Mouse (Mus musculus): ENCODE results near the gene Gab2. TPM values are rescaled to one million over a fixed set of nuclear protein-coding genes. Genes with fewer than 3 reads are reported as not detected.

The Gab2 gene
- polyA plus RNA-seq, 1 experiment from 2014 or later = 4.4 TPM

- no peak overlapping the region for H3K9ac ChIP-seq (replicated peaks)
- H3K9me3 ChIP-seq = no peaks in the 10 kb centered on the region
- 0 out of 2 replicates have a peak, but pooled peaks cover 4% of the 10 kb centered on the region for H3K27me3 ChIP-seq
- H3K27ac ChIP-seq = no peak overlapping the region
- H3K4me2 ChIP-seq = no peak overlapping the region
- peaks cover 10% of the 10 kb centered on the region; the same call in 1 of the 2 replicates for H3K36me3 ChIP-seq
- H3K4me3 ChIP-seq (replicated peaks) = no peak overlapping the region
- ATAC-seq (ENCODE audit: insufficient number of reproducible peaks, insufficient read depth, low FRiP score, low TSS enrichment, low read depth) = no peak
- no peaks in the 10 kb centered on the region for H3K4me1 ChIP-seq (replicated peaks)
- 88% methylated on average over 3 of the region's 4 CpGs for WGBS
These were observed 265.4 kb downstream of the Gab2 start for GRCm38 (mm10) chr7:97346822-97347166.

GRCm38 (mm10) chr7:97347464-97347863, 266.1 kb downstream of the Gab2 start:
- Histone ChIP-seq H3K9ac (replicated peaks) (no peak overlapping the region), H3K4me2 (no peak overlapping the region), H3K27ac (no peak overlapping the region), H3K36me3 (peaks cover 10% of the 10 kb centered on the region; the same call in 1 of the 2 replicates), H3K4me3 (replicated peaks) (no peak overlapping the region), H3K4me1 (replicated peaks) (no peaks in the 10 kb centered on the region), H3K9me3 (no peaks in the 10 kb centered on the region), H3K27me3 (0 out of 2 replicates have a peak, but pooled peaks cover 4% of the 10 kb centered on the region)
- ATAC-seq (ENCODE audit: insufficient number of reproducible peaks, insufficient read depth, low FRiP score, low TSS enrichment, low read depth) = no peak
- WGBS = 95% methylated on average over 15 of the region's 15 CpGs

- 86% methylated on average over 3 of the region's 3 CpGs for WGBS
- H3K4me1 ChIP-seq (replicated peaks) = no peaks in the 10 kb centered on the region
- H3K4me2 ChIP-seq = no peak overlapping the region
- H3K27me3 ChIP-seq = 0 out of 2 replicates have a peak, but pooled peaks cover 4% of the 10 kb centered on the region
- no peaks in the 10 kb centered on the region for H3K9me3 ChIP-seq
- no peak overlapping the region for H3K27ac ChIP-seq
- no peak overlapping the region for H3K4me3 ChIP-seq (replicated peaks)
- H3K36me3 ChIP-seq = peaks cover 10% of the 10 kb centered on the region; the same call in 1 of the 2 replicates
- no peak overlapping the region for H3K9ac ChIP-seq (replicated peaks)
- no peak for ATAC-seq (ENCODE audit: insufficient number of reproducible peaks, insufficient read depth, low FRiP score, low TSS enrichment, low read depth)
These were observed 266.9 kb downstream of the Gab2 start for GRCm38 (mm10) chr7:97348318-97348717.

DNA sequence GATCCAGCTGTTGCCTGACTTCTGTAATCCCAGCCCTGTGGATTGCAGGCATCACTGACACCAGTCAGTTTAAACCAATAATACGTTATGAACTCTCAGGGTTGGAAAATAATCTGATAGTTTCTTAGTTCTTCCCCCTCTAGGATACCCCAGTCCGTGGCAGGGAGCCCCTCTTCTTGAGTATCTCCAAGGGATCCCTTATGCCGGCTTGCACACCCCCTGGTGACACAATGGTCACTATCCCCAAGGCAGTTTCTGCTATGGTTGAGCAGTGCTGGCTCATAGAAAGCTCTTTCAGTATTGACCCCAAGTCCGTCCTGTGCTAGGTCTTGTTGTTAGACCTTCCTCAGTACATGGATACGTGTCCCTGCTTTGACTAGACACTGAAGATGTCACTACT, 267.4 kb downstream of the Gab2 start:
- 0 out of 2 replicates have a peak, but pooled peaks cover 4% of the 10 kb centered on the region for H3K27me3 ChIP-seq
- H3K4me3 ChIP-seq (replicated peaks) = no peak overlapping the region
- H3K27ac ChIP-seq = no peak overlapping the region
- H3K4me1 ChIP-seq (replicated peaks) = no peaks in the 10 kb centered on the region
- H3K9me3 ChIP-seq = no peaks in the 10 kb centered on the region
- no peak for ATAC-seq (ENCODE audit: insufficient number of reproducible peaks, insufficient read depth, low FRiP score, low TSS enrichment, low read depth)
- peaks cover 10% of the 10 kb centered on the region; the same call in 1 of the 2 replicates for H3K36me3 ChIP-seq
- 81% methylated on average over 5 of the region's 5 CpGs for WGBS
- H3K9ac ChIP-seq (replicated peaks) = no peak overlapping the region
- H3K4me2 ChIP-seq = no peak overlapping the region

DNA sequence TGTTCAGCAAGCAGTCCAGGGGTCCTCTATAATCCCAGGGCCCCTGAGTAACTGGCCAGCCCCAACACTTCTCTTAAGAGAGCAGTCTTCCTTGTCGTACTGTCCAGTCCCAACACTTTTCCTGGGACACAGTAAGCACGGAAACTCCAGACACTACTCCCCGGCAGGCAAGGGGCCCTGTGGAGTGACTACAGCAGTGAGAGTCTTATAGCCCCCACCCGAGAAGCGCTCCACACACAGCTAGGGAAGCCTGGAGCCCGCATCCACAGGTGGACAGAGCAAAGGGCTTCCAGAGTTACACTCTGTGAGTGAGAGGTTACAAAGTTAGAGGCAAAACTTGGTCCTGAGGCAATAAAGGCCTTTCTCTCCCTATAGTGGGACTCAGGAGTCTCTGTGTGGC, 268.1 kb downstream of the Gab2 start:
- ATAC-seq (ENCODE audit: insufficient number of reproducible peaks, insufficient read depth, low FRiP score, low TSS enrichment, low read depth) = no peak

DNA sequence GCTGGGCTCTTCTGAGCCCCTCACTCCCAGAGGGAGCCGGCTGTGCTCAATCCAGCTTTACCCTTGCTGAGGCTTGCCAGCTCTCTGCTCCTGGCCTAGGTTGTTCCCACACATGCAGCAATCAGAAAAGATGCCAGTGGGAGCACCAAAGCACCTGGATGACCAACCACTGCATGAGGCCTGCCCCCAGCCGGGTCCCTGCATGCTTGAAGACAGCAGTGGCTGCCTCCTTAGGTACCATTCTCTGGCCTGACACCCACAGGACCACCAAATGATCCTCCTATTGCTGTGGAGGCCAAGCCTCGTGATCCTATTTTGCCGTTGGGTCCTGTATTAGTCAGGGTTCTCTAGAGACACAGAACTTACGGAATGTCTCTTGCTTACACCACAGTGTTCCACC, 269.5 kb downstream of the Gab2 start:
- WGBS = 78% methylated on average over 5 of the region's 5 CpGs
- Histone ChIP-seq H3K36me3 (peaks cover 10% of the 10 kb centered on the region; the same call in 1 of the 2 replicates), H3K4me3 (replicated peaks) (no peak overlapping the region), H3K4me1 (replicated peaks) (0 out of 2 replicates have a peak, but pooled peaks cover 2% of the 10 kb centered on the region), H3K9me3 (no peaks in the 10 kb centered on the region), H3K9ac (replicated peaks) (no peak overlapping the region), H3K4me2 (no peak overlapping the region), H3K27me3 (no peaks in the 10 kb centered on the region), H3K27ac (no peak overlapping the region)
- no peak for ATAC-seq (ENCODE audit: insufficient number of reproducible peaks, insufficient read depth, low FRiP score, low TSS enrichment, low read depth)

More for the DNA sequence above, 268.1 kb downstream of the Gab2 start:
- no peaks in the 10 kb centered on the region for H3K4me1 ChIP-seq (replicated peaks)
- H3K36me3 ChIP-seq = peaks cover 10% of the 10 kb centered on the region; the same call in 1 of the 2 replicates
- H3K4me3 ChIP-seq (replicated peaks) = no peak overlapping the region
- H3K4me2 ChIP-seq = no peak overlapping the region
- no peak overlapping the region for H3K27ac ChIP-seq
- no peak overlapping the region for H3K9ac ChIP-seq (replicated peaks)
- no peaks in the 10 kb centered on the region for H3K9me3 ChIP-seq
- 0 out of 2 replicates have a peak, but pooled peaks cover 4% of the 10 kb centered on the region for H3K27me3 ChIP-seq
- WGBS = 91% methylated on average over 6 of the region's 6 CpGs

DNA sequence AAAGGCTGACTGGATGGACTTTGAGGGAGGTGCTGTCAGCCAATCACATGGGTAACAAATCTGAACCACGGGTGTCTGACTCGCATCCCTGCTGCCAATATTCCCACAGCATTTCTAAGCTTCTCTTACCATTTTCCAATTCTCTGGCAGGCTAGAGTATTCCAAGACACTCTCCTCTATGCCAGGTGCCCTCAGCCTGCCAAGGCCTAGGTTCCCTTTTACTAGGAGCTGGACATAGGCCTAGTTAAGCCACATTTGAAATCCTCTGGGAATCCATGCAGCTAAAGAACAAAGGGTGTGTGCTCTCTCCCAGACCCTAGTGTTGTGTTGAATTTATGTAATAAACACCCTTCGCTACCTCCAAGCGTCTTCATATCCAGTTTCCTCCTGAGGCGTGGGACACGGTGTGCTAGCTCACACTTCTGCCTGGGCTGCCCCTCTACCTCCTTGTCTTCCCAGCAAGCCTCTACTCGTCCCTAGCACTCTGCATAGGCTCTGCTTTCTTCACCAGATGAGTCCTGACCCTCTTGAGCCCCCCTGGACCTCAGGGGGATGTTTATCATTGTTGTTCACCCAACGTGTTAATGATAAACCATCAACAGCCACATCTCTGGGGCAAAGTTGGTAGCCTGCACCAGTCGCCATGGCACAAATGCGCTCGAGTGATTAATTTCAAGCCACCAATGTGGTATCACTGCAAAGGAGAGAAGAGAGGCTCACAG, 270.6 kb downstream of the Gab2 start:
- no peak for ATAC-seq (ENCODE audit: insufficient number of reproducible peaks, insufficient read depth, low FRiP score, low TSS enrichment, low read depth)
- WGBS = 85% methylated on average over 11 of the region's 11 CpGs

GRCm38 (mm10) chr7:97353356-97353755, 272.0 kb downstream of the Gab2 start:
- 89% methylated on average over 6 of the region's 6 CpGs for WGBS
- Histone ChIP-seq H3K4me1 (replicated peaks) (0 out of 2 replicates have a peak, but pooled peaks cover 2% of the 10 kb centered on the region), H3K27me3 (no peaks in the 10 kb centered on the region), H3K9ac (replicated peaks) (no peak overlapping the region), H3K36me3 (0 out of 2 replicates have a peak, but pooled peaks cover 3% of the 10 kb centered on the region), H3K27ac (no peak overlapping the region), H3K4me2 (no peak overlapping the region), H3K4me3 (replicated peaks) (no peak overlapping the region), H3K9me3 (no peaks in the 10 kb centered on the region)
- ATAC-seq (ENCODE audit: insufficient number of reproducible peaks, insufficient read depth, low FRiP score, low TSS enrichment, low read depth) = no peak

More for the DNA sequence above, 270.6 kb downstream of the Gab2 start:
- no peaks in the 10 kb centered on the region for H3K27me3 ChIP-seq
- H3K4me1 ChIP-seq (replicated peaks) = 0 out of 2 replicates have a peak, but pooled peaks cover 2% of the 10 kb centered on the region
- no peak overlapping the region for H3K4me3 ChIP-seq (replicated peaks)
- H3K9ac ChIP-seq (replicated peaks) = no peak overlapping the region
- peaks cover 10% of the 10 kb centered on the region; the same call in 1 of the 2 replicates for H3K36me3 ChIP-seq
- H3K9me3 ChIP-seq = no peaks in the 10 kb centered on the region
- no peak overlapping the region for H3K4me2 ChIP-seq
- H3K27ac ChIP-seq = no peak overlapping the region

- WGBS = 44% methylated on average over 13 of the region's 13 CpGs
- peak; percentile 26; the same call in 1 of the 2 replicates for ATAC-seq (ENCODE audit: insufficient number of reproducible peaks, insufficient read depth, low FRiP score, low TSS enrichment, low read depth)
- Histone ChIP-seq H3K9ac (replicated peaks) (no peak overlapping the region), H3K36me3 (no peaks in the 10 kb centered on the region), H3K9me3 (no peaks in the 10 kb centered on the region), H3K27me3 (no peaks in the 10 kb centered on the region), H3K4me1 (replicated peaks) (0 out of 2 replicates have a peak, but pooled peaks cover 2% of the 10 kb centered on the region), H3K27ac (no peak overlapping the region), H3K4me3 (replicated peaks) (no peak overlapping the region), H3K4me2 (no peak overlapping the region)
These were observed 273.9 kb downstream of the Gab2 start for GRCm38 (mm10) chr7:97355068-97355841.

- H3K4me1 ChIP-seq (replicated peaks) = 0 out of 2 replicates have a peak, but pooled peaks cover 2% of the 10 kb centered on the region
- no peaks in the 10 kb centered on the region for H3K9me3 ChIP-seq
- no peak overlapping the region for H3K9ac ChIP-seq (replicated peaks)
- H3K4me2 ChIP-seq = no peak overlapping the region
- no peak overlapping the region for H3K27ac ChIP-seq
- no peak for ATAC-seq (ENCODE audit: insufficient number of reproducible peaks, insufficient read depth, low FRiP score, low TSS enrichment, low read depth)
- no peaks in the 10 kb centered on the region for H3K36me3 ChIP-seq
- H3K27me3 ChIP-seq = no peaks in the 10 kb centered on the region
- WGBS = 87% methylated on average over 5 of the region's 5 CpGs
- no peak overlapping the region for H3K4me3 ChIP-seq (replicated peaks)
These were observed 274.9 kb downstream of the Gab2 start for GRCm38 (mm10) chr7:97356253-97356652.

GRCm38 (mm10) chr7:97356875-97357276, 275.5 kb downstream of the Gab2 start:
- no peaks in the 10 kb centered on the region for H3K36me3 ChIP-seq
- H3K9ac ChIP-seq (replicated peaks) = no peak overlapping the region
- no peak for ATAC-seq (ENCODE audit: insufficient number of reproducible peaks, insufficient read depth, low FRiP score, low TSS enrichment, low read depth)
- 81% methylated on average over 5 of the region's 5 CpGs for WGBS
- H3K4me1 ChIP-seq (replicated peaks) = 0 out of 2 replicates have a peak, but pooled peaks cover 2% of the 10 kb centered on the region
- H3K9me3 ChIP-seq = no peaks in the 10 kb centered on the region
- H3K27ac ChIP-seq = no peak overlapping the region
- no peak overlapping the region for H3K4me3 ChIP-seq (replicated peaks)
- H3K4me2 ChIP-seq = no peak overlapping the region
- no peaks in the 10 kb centered on the region for H3K27me3 ChIP-seq
